Comparison of ENCODE assay signal across 20 mouse cellular contexts in the genomic region with DNA sequence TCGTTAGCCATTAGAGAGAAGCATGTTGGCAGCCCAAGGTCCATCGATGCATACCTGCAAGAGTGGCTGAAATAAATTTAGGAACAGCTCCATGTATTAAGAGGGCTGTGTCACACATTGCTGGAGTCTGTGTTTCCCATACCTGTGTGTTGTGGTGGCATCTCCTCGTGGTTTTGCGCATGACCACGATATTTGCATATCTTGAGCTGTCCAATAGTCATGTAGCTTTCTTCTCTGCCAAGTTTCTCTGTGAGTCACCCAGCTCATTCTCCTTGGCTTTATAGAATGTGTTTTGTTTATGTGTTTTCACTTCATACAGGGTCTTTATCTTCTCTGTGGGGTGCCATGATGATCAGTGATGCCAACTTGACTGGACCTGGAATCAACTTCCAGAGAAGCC. TPM values are rescaled to one million over a fixed set of nuclear protein-coding genes. Genes with fewer than 3 reads are reported as not detected.
DNase-seq lines count a peak whose midpoint lies in the region; ATAC-seq and TF ChIP-seq lines count a peak whose summit lies in the region.
"Had no signal": no experiment of that assay in that cellular context is flagged by ENCODE, and none has a peak within 500 bp of the region (broad histone marks: within the 10 kb centered on the region; RNA-seq: fewer than 3 reads in every experiment).

No protein-coding gene starts in this region.

- WGBS in forebrain, embryonic 16.5 days, result 91% methylated on average over 5 of the region's 5 CpGs

- no peaks in the 10 kb centered on the region for H3K9me3 ChIP-seq in forebrain, embryonic 16.5 days (ENCODE audit: control insufficient read depth, low read length)
- H3K9me3 ChIP-seq: heart, embryonic 10.5 days; hindbrain, embryonic 12.5 days; limb, embryonic 12.5 days; liver, embryonic 13.5 days; lung, embryonic 15.5 days had no signal

- no peaks in the 10 kb centered on the region for H3K36me3 ChIP-seq in forebrain, embryonic 16.5 days (ENCODE audit: control insufficient read depth, insufficient read depth)
- H3K36me3 ChIP-seq: heart, embryonic 10.5 days; hindbrain, embryonic 12.5 days; limb, embryonic 12.5 days; liver, embryonic 13.5 days; lung, embryonic 15.5 days had no signal

- H3K4me1 ChIP-seq in forebrain, embryonic 16.5 days (replicated peaks; ENCODE audit: control insufficient read depth, insufficient read depth, low read length), result no peaks in the 10 kb centered on the region
- H3K4me1 ChIP-seq: heart, embryonic 10.5 days; hindbrain, embryonic 12.5 days; limb, embryonic 12.5 days; lung, embryonic 15.5 days had no signal

- no peak overlapping the region for H3K4me3 ChIP-seq in layer of hippocampus, adult 2 months
- no peak overlapping the region for H3K4me3 ChIP-seq in forebrain, embryonic 16.5 days (replicated peaks; ENCODE audit: low read length)
- H3K4me3 ChIP-seq: heart, embryonic 10.5 days; hindbrain, embryonic 12.5 days; limb, embryonic 12.5 days; liver, embryonic 13.5 days; lung, embryonic 15.5 days had no signal

- no peak overlapping the region for H3K9ac ChIP-seq in forebrain, embryonic 16.5 days (replicated peaks; ENCODE audit: low read depth, low read length)
- H3K9ac ChIP-seq: hindbrain, embryonic 12.5 days; limb, embryonic 12.5 days; liver, embryonic 13.5 days; lung, embryonic 15.5 days had no signal

- no peaks in the 10 kb centered on the region for H3K27me3 ChIP-seq in forebrain, embryonic 16.5 days (replicated peaks; ENCODE audit: control insufficient read depth, insufficient read depth, low read length)
- H3K27me3 ChIP-seq: hindbrain, embryonic 12.5 days; limb, embryonic 12.5 days; liver, embryonic 13.5 days; lung, embryonic 15.5 days had no signal

- H3K4me2 ChIP-seq in forebrain, embryonic 16.5 days (ENCODE audit: low read length), result no peak overlapping the region
- H3K4me2 ChIP-seq: hindbrain, embryonic 12.5 days; limb, embryonic 12.5 days; liver, embryonic 13.5 days; lung, embryonic 15.5 days had no signal

- TF ChIP-seq CTCF in layer of hippocampus, adult 2 months (conservative IDR thresholded peaks at IDR 0.05), result no peak

- DNase-seq in layer of hippocampus, adult 2 months (ENCODE audit: low spot score in 2 of 2), result no peak
- no peak for DNase-seq in layer of hippocampus, postnatal 36 days
- DNase-seq in A20 (ENCODE audit: low read depth, low spot score), result peak; percentile 13
- peak; percentile 66 for DNase-seq in Muller cell, postnatal 12 days (ENCODE audit: inconsistent ontology term)
- peak; percentile 11 for DNase-seq in naive thymus-derived CD4-positive, alpha-beta T cell, adult 2 months (ENCODE audit: low read depth)
- no peak for DNase-seq in left cerebral cortex, adult 8-10 months (ENCODE audit: low spot score in 2 of 2)
- DNase-seq: cerebellum, postnatal 10 days; gastrocnemius, postnatal 25 days; heart, postnatal 10 days; liver, embryonic 13.5 days had no signal

- no peak for ATAC-seq in forebrain, embryonic 16.5 days
- ATAC-seq: intestine, postnatal 0 days had no signal

- 0 out of 2 replicates have a peak overlapping the region, but pooled peaks have one; percentile 39 for H3K27ac ChIP-seq in layer of hippocampus, adult 2 months
- no peak overlapping the region for H3K27ac ChIP-seq in forebrain, embryonic 16.5 days (ENCODE audit: low read length)
- H3K27ac ChIP-seq: heart, embryonic 10.5 days; hindbrain, embryonic 12.5 days; limb, embryonic 12.5 days; liver, embryonic 13.5 days; lung, embryonic 15.5 days had no signal

RNA-seq across cellular contexts. Expression of a gene that starts 53.0 kb away (rescaled TPM):
- total RNA-seq in layer of hippocampus, adult 2 months (2021), result not detected
- not detected for total RNA-seq in layer of hippocampus, postnatal 36 days (2021)
- polyA plus RNA-seq in forebrain, embryonic 16.5 days (2015; fragmentation: Nextera tagmentation; extraction: Ambion mirVana), result not detected in 2 replicates
- not detected for total RNA-seq in left cerebral cortex, adult 8-10 months (2022)
- total RNA-seq: heart, postnatal 10 days; left cerebral cortex, adult 18-20 months; midbrain, postnatal 0 days had no signal
- polyA plus RNA-seq: forebrain, embryonic 11.5 days; heart, embryonic 10.5 days; hindbrain, embryonic 12.5 days; limb, embryonic 12.5 days; liver, embryonic 13.5 days; midbrain, postnatal 0 days; neural tube, embryonic 11.5 days had no signal

Comparison
In these comparisons a context has a peak if more than half of its experiments do, and no peak if none do; other contexts are left out.
1. DNase-seq: peak in A20 (single experiment), Muller cell, postnatal 12 days (single experiment) and naive thymus-derived CD4-positive, alpha-beta T cell, adult 2 months (single experiment); none in layer of hippocampus, adult 2 months (0 of 2), layer of hippocampus, postnatal 36 days (0 of 2) and left cerebral cortex, adult 8-10 months (0 of 2).